Mouse (Mus musculus) spleen, postnatal 4 days (tissue): Measurements from ENCODE around the gene Wdr93.

Experiments used
- DNase-seq, 2 experiments: peaks; one replicate each; pipeline ENCODE4 v3.0.0; 2022; ENCODE audit warnings: low spot score in 2 of 2

The Wdr93 gene

DNA sequence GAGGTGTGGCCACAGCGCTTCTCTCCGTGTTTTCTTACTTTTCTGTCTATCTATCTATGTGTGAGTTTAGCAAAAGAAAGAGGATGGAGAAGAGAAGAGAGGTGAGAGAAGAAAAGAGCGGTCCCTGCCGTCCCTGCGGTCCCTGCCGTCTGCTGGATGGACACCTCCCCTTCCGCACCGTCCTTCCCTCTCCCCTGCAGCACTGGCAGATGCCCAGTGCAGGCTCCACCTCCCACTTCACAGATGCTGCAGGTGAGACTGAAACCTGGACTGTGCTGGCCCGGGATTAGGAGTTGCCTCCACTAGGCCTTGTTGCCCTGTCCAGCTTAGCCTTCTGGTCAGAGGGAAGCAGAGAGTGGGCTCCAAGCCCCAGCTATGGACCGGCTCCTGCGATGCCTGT, 58.4 kb downstream of the Wdr93 start:
- DNase-seq = no peak

DNA sequence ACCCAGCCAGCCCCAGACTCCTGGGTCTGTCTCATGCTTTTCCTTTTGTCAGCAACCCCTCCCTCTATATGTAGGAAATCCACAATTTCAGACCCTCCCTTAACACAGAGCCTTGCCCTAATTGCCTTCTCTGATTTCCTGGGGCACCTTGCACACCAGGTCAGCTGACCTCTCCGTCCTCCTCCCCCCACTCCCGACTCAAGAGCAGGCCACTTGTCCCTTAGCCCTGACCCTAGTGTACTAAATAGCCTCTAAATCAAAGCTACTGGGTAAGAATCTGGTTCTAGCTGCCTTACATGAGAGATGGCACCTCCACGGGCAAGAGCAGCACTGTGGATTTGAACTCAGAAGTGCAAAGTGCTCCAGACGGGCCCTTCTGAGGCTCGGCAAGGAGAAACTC, 59.1 kb downstream of the Wdr93 start:
- no peak for DNase-seq

DNA sequence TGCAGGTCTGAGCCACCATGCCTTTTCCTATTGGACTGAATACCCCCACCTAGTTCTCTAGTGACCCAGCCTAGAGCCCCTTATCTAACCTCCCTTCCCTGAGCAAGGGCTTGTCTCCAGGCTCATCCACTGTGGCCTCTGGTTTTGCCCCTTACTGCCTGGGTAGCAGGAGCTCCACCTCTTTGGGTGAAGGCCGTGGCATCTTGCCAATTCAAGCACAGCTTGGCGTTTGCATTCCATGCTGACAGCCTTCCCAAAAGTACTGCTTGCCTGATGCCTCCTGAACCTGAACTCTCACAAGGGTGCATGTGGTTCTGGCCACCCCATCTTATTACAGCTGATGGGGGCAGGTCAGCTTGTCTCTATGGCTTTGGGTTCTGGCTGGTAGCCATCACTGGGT, 60.9 kb downstream of the Wdr93 start:
- no peak for DNase-seq

DNA sequence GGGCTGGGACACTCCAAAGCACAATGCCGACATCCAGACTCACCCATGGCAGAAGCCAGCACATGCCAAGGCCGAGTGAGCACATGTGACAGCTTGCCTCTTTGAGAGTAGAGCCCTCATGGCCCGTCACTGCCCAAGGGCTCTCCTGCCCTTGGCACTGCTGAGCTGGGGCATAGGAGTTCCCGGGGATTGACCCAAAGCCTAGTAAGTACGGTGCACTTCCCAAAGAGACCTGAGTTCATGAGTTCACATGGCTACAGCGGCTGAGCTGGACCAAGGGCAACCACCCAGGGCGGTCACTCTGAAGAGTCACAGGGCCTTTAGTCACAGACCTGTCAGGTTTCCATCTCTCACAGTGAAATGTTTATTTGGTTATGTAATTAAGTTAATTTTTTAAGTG, 65.6 kb downstream of the Wdr93 start:
- no peak for DNase-seq

DNA sequence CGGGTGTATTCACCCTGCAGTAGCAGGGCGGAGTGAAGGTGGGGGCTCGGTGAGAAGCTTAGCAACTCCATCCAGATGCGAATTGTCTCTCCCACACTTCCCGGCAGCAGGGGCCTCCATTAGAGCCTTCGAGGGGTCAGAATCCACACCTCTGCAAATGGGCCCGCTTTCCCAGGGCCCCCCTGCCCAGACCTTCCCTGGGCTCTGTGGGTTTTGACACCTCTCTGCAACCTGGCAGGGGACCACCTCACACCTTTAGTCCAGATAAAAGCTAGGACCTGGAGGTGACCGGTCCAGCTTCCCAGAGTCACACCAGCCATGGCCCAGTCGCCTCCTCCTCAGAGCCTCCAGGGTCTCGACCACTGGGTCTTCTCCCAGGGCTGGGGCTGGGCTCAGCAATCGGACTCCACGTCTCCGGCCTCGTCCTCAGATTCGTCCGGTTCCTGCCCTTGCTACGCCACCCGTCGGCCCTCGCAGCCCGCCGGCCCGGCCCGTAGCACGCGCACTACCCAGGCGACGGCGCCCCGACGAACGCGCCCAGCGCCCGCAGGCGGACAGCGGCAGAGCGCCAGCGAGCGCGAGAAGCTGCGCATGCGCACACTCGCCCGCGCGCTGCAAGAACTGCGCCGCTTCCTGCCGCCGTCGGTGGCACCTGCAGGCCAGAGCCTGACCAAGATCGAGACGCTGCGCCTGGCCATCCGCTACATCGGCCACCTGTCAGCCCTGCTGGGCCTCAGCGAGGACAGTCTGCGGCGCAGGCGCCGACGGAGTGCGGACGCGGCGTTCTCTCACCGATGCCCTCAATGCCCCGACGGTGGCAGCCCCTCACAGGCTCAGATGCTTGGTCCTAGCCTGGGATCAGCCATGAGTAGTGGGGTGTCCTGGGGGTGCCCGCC, 67.9 kb downstream of the Wdr93 start, which contains the start of gene Mesp2:
Mesp2 (plus strand) TSS at position 117 of the 896 bp plus-strand sequence.
- DNase-seq = peak; percentile 57 to 85

DNA sequence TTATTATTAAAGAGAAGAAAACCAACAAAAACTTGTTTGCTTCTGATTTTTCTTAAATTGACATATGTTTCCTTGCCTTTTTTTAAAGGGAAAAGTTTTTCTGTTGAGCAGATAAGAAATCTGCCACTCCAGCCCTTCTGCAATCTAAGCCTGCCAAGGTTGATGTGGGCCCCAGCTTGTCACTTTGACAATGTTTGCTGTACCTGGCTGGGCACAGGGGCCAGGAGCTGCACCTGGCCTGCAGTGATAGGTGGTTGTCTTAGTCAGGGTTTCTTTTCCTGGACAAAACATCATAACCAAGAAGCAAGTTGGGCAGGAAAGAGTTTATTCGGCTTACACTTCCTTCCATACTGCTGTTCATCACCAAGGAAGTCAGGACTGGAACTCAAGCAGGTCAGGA, 70.4 kb downstream of the Wdr93 start:
- no peak for DNase-seq

DNA sequence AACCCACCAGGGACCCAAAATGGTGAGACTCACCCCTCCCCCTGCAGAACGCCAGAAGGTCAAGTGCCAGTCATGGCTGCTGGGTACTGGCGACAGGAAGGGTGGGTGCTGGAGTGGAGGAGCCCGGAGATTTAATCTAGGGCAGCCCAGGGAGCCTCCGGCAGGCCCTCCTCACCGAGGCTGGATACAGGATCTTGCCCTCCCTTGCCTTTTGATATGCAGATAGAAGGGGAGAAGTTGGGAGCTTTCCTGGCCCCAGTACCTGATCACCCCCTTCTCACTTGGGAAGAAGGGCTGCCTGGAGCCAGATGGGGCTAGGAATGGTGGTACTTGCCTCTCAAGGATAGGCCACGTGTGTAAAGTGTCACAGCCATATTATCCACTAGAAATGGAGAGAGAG, 75.4 kb downstream of the Wdr93 start:
- no peak for DNase-seq

DNA sequence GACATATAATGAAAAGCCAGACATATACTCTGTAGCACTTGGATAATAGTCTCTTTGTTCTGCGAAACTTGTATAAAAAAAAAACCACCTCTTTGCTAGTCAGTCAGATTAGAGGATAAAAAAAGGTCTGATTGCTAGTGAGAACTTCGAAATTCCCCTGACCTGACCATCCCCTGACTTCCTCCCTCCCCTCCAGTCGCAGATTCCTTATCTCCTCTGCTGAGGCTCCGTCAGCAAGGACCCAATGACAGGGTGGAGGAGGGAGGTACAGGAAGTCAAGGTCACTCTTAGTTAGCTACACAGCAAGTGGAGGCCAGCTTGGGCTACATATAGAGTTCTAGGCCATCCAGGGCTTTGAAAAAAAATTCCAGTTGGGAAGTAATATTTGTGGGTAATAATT, 76.6 kb downstream of the Wdr93 start:
- no peak for DNase-seq

DNA sequence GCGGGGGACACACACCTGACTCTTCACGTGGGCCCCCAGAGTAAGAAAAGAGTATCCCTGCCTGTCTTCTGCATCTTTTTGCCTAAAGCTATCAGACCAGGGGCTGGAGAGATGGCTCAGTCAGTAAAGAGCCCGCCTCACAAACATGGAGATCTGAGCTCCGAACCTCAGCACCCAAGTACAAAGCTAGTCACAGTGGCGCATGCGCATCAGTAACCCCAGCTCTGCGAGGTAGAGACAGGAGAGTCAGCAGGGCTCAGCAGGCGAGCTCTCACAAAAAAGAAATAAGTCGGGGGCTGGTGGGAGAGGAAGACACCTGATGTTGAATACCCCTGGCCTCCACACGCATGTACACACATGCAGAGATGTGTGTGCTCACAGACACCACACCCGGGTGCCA, 77.0 kb downstream of the Wdr93 start:
- DNase-seq = no peak

DNA sequence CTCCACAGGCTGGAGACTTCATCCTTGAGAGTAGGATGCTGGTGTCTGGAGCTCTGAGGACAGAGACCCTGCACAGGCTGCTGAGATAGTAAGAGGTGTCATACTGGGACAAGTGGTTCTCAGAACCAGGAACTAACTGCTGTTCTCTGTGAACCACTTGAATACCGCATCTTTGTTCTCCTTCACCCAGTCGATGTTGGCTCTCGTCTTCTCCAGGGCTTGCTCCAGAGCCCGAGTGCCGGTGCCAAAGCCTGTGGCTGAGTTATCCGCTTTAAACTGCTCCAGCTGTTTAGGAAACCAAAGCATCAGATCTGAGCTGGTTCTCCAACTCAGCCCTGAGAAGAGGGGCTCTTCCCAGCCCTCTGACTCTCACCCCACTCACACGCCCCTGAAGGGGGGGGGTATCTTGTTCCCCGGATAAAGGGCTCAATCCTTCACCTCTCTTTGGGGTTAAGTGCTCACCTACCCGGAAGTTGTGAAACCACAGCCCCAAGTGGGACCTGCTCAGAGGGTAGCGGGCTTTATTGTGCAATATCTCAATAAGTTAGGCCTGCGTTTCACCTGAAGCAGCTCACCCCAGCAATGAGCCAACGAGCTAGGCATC, 79.2 kb downstream of the Wdr93 start:
- no peak for DNase-seq

DNA sequence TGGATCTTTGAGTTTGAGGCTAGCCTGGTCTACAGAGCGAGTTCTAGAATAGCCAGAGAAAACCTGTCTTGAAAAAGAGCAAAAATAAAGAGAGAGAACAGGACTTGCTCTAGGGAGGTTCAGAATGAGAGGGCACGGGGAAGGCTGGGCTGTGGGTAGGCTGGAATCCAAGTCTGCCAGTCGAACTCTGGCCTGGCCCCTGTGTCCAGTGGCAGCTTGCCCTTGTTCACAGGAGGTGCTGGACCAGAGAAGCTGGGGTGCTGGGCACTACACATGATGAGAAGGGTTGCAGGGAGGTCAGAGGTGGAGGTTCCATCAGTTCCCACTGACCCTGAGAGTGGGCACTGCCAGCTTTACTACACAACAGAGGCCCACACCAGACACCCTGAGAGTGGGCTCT, 85.4 kb downstream of the Wdr93 start:
- no peak for DNase-seq

DNA sequence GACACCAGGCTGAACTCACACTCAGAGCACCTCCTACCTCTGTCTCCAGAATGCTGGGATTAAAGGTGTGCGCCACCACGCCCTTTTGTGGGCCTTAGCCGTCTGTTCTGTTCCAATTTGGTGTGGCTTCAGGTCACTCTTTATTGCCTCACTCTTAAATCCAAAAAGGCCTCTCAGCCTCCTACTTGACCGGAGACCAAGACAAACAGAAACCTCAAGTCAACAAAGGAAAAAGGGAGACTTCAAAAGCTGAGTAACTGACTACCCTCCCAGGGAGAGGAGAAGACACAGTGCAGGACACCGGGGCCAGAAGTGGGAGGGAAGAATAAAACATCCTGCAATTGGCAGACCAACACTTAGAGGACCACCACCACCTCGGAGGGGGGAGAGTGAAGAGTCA, 88.2 kb downstream of the Wdr93 start:
- no peak for DNase-seq

DNA sequence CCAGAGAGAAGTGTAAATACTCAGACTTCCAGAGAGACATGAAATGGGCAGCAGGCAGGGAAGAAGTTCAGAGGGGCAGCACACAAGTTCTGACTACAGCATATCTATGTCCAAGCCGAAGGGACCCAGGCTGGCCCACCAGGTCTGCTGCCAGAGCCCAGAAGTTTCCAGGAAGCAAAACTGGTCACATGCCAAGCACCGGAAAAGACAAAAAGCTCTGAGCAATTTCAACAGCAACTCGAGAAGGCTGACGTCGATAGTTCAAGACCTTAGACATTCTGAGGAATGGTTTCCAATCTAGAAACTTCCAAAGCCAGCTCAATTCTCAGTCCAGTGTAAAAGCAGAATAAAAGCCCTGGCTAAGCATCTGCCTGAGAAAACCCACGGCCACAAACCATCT, 88.6 kb downstream of the Wdr93 start:
- DNase-seq = no peak

DNA sequence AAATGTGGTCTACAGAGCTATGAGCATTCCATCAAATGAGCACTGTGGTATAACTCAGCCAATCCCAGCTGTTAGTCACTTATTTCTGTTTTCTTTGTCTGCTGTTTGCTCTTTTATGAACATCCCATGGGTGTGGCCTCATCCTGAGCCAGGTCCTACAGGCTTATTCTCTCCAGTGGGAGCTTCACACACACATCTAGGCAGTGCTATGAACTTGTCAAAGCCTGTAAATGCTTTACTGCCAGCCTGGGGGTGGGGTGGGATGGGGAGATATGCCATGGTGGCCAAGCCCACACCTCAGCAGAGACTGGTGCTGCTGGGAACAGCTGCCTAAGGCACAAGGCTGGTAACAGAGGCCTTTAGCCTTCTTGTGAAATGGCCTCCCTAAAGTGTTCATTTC, 90.0 kb downstream of the Wdr93 start:
- DNase-seq = no peak

DNA sequence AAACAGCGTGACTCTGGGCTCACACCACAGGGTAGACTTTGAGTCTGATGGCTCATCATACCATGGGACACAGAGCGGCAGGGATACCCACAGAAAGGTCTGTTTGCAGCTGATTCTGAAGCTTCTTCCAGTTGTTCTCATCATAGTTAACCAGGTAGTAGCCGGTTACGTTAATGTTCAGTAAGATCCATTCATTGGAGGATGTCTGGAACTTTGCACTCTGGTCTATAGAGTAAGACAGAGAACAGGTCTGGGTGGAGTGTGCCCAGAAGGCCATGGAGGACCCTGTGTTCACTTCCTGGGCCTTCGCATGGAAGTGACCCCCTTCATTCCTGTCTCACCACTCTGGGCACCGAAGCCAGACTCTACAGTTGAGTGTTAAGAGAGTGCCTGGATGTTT, 92.2 kb downstream of the Wdr93 start:
- no peak for DNase-seq
